Mouse (Mus musculus) splenic B cell, adult 2 months (primary cell): Measurements from ENCODE around the gene Shcbp1l.
"Not testable (repeated sequence)": the region's sequence is repeated elsewhere in the genome, so short reads cannot be mapped to it uniquely, and the experiment has no call there.

Source experiments
- DNase-seq: peaks from one replicate; pipeline ENCODE4 v3.0.0-alpha.2; 2011; ENCODE audit warnings: low read depth, low spot score
- H3K27me3 ChIP-seq: 2 replicates; pipeline ENCODE4 v1.6.1; 2012; ENCODE audit warnings: mild to moderate bottlenecking, low read length, moderate library complexity, mixed read lengths; ENCODE audit not compliant: control insufficient read depth, poor library complexity, insufficient read depth, severe bottlenecking
- H3K36me3 ChIP-seq: 2 replicates; pipeline ENCODE4 v1.6.1; 2012; ENCODE audit warnings: mild to moderate bottlenecking, low read length, moderate library complexity, mixed read lengths; ENCODE audit not compliant: control insufficient read depth, poor library complexity, insufficient read depth, severe bottlenecking

The Shcbp1l gene

GRCm38 (mm10) chr1:153424770-153425584 lies at the start of gene Shcbp1l:
Gene Shcbp1l (plus strand): TSS chr1:153425162.
- DNase-seq = peak; percentile 88
- Histone ChIP-seq H3K36me3 (no peaks in the 10 kb centered on the region), H3K27me3 (no peaks in the 10 kb centered on the region)

GRCm38 (mm10) chr1:153376446-153376845 lies 48.5 kb upstream of the Shcbp1l start:
- DNase-seq = no peak
- Histone ChIP-seq H3K36me3 (no peaks in the 10 kb centered on the region), H3K27me3 (no peaks in the 10 kb centered on the region)

DNA sequence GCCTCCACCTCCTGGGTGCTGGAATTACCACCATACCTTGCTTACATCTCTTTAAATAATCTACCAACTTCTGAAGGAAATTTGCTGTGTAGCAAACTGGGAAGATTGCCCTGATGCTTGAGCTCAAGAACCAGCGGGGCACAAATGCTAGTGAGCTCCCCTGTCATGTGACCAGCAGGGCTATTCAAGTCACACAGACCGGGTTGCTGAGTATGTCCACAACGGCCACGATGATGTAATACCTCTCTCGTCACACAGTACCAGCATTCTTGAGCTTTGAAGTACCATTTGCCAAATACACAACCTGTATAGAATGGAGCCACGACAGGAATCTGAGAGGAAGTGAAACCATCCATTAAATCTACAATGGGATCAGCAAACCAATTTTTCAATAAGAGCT lies 46.4 kb upstream of the Shcbp1l start:
- Histone ChIP-seq H3K27me3 (no peaks in the 10 kb centered on the region), H3K36me3 (no peaks in the 10 kb centered on the region)
- no peak for DNase-seq

- DNase-seq = no peak
- H3K36me3 ChIP-seq = no peaks in the 10 kb centered on the region
- no peaks in the 10 kb centered on the region for H3K27me3 ChIP-seq
Observed at GRCm38 (mm10) chr1:153379832-153380231, 45.1 kb upstream of the Shcbp1l start.

DNA sequence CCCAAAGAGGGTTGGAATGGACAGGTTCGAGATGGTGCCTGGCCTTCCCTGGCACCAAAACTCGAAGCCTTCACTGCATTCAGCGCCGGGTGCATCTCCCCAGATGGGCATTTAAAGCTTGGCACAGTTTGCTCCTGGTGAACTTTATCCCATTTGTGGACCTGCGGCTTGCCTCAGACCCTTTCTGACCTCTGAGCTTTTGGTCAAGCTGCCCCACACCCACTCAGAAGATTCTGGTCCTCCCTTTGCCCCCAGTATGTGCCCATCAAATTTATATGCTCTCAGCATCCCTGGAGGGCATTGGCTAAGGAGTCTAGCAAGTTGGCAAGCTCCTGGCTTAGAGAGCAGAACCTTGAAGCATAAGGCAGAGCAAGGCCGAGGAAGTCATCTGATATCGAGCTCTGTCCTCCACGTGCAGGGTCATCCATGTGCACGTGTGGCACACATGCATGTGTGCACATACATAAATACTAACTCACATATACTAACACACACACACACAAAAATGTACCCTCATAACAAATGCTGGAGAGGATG lies 44.1 kb upstream of the Shcbp1l start:
- DNase-seq = no peak
- H3K27me3 ChIP-seq = no peaks in the 10 kb centered on the region

GRCm38 (mm10) chr1:153385081-153385480 lies 39.9 kb upstream of the Shcbp1l start:
- DNase-seq = no peak
- Histone ChIP-seq H3K36me3 (no peaks in the 10 kb centered on the region), H3K27me3 (no peaks in the 10 kb centered on the region)

More for the DNA sequence above, 44.1 kb upstream of the Shcbp1l start:
- no peaks in the 10 kb centered on the region for H3K36me3 ChIP-seq

DNA sequence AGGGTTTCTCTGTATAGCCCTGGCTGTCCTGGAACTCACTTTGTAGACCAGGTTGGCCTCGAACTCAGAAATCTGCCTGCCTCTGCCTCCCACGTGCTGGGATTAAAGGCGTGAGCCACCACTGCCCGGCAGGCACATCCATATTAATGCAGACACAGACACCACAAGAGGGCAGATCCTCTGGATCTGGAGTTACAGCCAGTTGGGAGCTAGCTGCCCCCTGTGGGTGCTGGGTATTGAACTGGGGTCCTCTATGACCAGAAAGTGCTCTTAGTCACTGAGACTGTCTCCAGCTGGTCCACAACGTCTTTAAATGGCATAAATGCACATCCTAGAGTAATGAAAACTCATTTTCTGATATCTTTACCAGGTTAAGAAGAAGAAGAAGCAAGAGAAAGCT lies 39.3 kb upstream of the Shcbp1l start:
- not testable (repeated sequence) for H3K36me3 ChIP-seq, DNase-seq, H3K27me3 ChIP-seq

- peak; percentile 80 for DNase-seq
- Histone ChIP-seq H3K27me3 (no peaks in the 10 kb centered on the region), H3K36me3 (no peaks in the 10 kb centered on the region)
Observed at GRCm38 (mm10) chr1:153386271-153387069, 38.5 kb upstream of the Shcbp1l start.

DNA sequence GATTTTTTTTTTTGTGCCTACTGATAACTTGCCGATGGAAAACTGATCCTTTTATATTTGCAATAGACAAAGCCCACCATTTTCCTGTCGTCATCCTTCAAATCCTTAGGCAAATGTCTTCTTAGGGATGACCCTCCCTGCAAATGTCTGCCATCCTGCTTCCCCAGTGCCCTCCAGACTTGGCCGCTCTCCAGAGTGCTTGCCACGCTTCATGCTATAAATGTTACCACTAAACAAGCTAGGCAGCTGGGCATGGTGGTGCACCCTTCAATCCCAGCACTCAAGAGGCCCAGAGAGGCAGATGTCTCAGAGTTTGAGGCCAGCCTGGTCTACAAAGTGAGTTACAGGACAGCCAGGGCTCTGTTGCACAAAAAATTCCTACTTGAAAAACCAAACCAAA lies 29.3 kb upstream of the Shcbp1l start:
- not testable (repeated sequence) for H3K36me3 ChIP-seq, DNase-seq, H3K27me3 ChIP-seq

DNA sequence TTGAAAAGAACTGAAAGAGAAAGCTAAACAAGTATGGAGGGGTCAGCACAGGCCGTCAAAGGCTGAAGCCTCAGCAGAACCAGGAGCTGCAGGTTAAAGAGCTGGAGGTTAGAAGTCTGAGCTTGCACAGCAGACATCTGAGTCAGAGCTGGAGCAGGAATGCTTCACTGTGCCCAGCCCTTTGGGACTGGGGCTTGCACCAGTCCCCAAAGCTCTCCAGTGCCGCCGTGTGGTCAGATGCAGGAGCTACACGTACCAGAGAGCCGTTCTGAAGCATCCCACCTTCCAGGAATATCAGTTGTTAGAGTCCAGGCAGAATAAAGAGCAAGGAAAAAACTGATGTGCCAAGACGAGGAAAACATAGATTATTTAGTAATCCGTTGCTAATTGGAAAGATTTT lies 23.2 kb upstream of the Shcbp1l start:
- peaks cover 6% of the 10 kb centered on the region; the same call in 1 of the 2 replicates for H3K36me3 ChIP-seq
- peak; percentile 72 for DNase-seq
- H3K27me3 ChIP-seq = no peaks in the 10 kb centered on the region

DNA sequence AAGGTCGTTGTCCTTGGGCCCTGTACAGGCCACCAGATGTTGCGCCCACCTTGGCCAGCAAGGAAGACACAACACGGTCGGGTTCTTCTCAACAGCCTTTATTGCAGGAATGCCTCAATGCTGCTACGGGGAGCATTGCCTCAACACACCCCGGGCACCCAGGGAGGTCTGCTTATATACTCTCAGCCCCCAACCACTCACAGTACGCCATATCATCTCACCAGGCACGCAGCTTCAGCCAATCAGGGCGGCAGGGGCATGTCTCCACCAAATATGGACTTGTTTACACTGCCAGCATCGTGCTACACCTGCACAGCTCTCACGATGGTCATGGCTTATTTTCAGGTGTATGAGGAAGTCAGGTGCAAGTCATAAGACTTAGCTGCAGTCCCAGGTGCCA lies 17.3 kb upstream of the Shcbp1l start:
- not testable (repeated sequence) for H3K36me3 ChIP-seq, H3K27me3 ChIP-seq
- peak; percentile 58 for DNase-seq

DNA sequence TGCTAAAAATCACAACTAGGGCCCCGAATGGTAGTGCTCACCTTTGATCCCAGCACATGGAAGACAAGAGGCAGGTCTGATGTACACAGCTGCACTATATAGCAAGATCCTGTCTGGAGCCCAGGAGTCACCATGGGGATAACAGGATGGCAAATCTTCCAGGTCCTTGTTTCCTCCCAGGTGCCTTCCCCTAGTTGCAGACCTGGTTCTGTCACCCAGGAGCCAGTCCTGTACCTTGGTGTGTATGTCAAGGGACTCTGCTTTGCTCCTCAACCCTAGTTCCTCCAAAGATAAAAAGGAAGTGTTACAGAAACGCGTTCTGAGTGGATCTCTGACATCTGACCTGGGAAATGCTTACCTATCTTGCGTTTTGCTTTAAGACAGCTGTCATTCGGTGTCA lies 16.7 kb upstream of the Shcbp1l start:
- H3K36me3 ChIP-seq, DNase-seq, H3K27me3 ChIP-seq: not testable (repeated sequence)

GRCm38 (mm10) chr1:153410915-153411314 lies 14.0 kb upstream of the Shcbp1l start:
- not testable (repeated sequence) for H3K36me3 ChIP-seq, H3K27me3 ChIP-seq, DNase-seq

GRCm38 (mm10) chr1:153411723-153412122 lies 13.2 kb upstream of the Shcbp1l start:
- Histone ChIP-seq H3K36me3 (no peaks in the 10 kb centered on the region), H3K27me3 (no peaks in the 10 kb centered on the region)
- no peak for DNase-seq
